Mouse (Mus musculus) CD4-positive, CD25-positive, alpha-beta regulatory T cell, adult 2 months (primary cell): ENCODE results near the gene Scrt2.

ENCODE experiments used
- DNase-seq: peaks from one replicate; pipeline ENCODE4 v3.0.0-alpha.2; 2012; ENCODE audit warnings: low read depth, low spot score

Scrt2 gene

GRCm38 (mm10) chr2:152142571-152142970 is 61.2 kb downstream of the Scrt2 start:
- no peak for DNase-seq

DNA sequence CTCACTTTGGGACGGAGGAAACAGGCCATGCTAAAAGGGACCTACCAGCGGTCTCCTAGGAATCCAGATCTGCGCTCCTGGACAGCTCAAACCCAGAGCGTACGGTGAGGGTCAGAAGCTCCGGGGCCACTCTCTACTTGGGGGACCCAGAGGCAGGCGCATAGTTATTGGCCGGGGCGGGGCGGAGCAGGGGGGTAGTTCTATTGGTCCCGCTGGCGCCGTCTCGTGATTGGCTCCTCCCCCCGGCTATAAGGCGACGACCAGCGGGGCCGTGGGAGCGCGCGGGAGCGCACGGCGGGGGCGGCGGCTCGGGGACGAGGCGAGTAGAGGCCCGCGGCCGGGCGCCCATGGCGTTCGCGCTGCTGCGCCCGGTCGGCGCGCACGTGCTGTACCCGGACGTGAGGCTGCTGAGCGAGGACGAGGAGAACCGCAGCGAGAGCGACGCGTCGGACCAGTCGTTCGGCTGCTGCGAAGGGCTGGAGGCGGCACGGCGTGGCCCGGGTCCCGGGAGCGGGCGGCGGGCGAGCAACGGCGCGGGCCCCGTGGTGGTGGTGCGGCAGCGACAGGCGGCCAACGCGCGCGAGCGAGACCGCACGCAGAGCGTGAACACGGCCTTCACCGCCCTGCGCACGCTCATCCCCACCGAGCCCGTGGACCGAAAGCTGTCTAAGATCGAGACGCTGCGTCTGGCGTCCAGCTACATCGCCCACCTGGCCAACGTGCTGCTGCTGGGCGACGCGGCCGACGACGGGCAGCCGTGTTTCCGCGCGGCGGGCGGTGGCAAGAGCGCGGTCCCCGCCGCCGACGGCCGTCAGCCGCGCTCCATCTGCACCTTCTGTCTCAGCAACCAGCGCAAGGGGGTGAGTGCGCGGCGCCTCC is 62.2 kb downstream of the Scrt2 start, which contains the start of gene Tcf15:
Gene Tcf15 (plus strand): TSS at position 283 of the 879 bp plus-strand sequence.
- no peak for DNase-seq

DNA sequence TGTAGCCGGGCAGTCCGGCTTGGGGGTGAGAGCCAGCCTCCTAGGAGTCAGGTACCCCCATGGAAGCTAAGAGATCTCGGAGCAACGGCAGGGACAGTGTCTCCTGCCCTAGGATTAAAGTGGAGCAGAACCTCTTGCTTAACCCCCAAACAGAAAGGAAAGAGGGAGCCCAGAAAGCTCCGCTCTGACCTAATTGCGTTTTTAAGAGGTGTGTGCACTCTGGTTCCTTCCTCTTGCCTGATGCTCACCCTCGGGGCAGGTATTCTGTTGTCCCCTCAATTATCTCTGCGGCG is 62.8 kb downstream of the Scrt2 start:
- no peak for DNase-seq

DNA sequence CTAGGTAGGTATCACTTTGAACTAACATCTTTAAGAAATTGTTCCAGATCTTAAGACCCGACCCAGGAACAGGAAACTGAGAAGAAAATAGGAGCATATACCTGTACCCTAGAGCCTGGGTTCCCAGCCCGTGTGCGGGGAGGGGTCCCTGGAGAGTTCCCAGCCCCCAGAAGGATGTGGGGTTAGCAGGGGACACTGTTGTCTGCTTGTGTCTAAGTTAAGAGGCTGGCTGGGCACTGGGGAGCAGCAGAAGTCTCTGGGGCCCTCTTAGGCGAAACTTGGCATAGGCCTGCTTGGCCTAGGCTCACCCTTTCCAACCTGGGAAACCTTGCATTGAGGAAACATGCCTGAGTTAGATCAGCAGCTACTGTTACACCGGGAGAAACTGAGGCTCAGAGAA is 63.2 kb downstream of the Scrt2 start:
- no peak for DNase-seq
